Mouse (Mus musculus) ES-Bruce4 (cell line): ENCODE results near the gene Prpf40b. TPM values are rescaled to one million over a fixed set of nuclear protein-coding genes. Genes with fewer than 3 reads are reported as not detected.

ENCODE experiments used
- H3K27ac ChIP-seq: 2 replicates; pipeline ENCODE4 v1.5.1; 2012; ENCODE audit warnings: low read length, inconsistent platforms; ENCODE audit not compliant: insufficient read depth
- H3K27me3 ChIP-seq: 2 replicates; pipeline ENCODE4 v1.6.1; 2012; ENCODE audit warnings: mild to moderate bottlenecking, low read length, inconsistent platforms; ENCODE audit not compliant: control insufficient read depth, poor library complexity, insufficient read depth, severe bottlenecking
- H3K36me3 ChIP-seq: 2 replicates; pipeline ENCODE4 v1.6.1; 2012; ENCODE audit warnings: inconsistent platforms, mild to moderate bottlenecking, low read length, moderate library complexity; ENCODE audit not compliant: control insufficient read depth, poor library complexity, insufficient read depth, severe bottlenecking
- H3K4me1 ChIP-seq: one replicate; pipeline ENCODE4 v1.8.1; 2011; ENCODE audit warnings: low read length; ENCODE audit not compliant: control insufficient read depth, insufficient read depth
- H3K4me3 ChIP-seq: 2 replicates; pipeline ENCODE4 v1.5.1; 2011; ENCODE audit warnings: low read depth, mild to moderate bottlenecking, low read length
- H3K9ac ChIP-seq: 2 replicates; pipeline ENCODE4 v1.6.1; 2012; ENCODE audit warnings: low read depth, mild to moderate bottlenecking, inconsistent platforms; ENCODE audit not compliant: poor library complexity, severe bottlenecking
- H3K9me3 ChIP-seq: replicated peaks from 2 replicates; pipeline ENCODE4 v1.6.1; 2012; ENCODE audit warnings: mild to moderate bottlenecking, low read length, inconsistent platforms; ENCODE audit not compliant: control insufficient read depth, poor library complexity, insufficient read depth, severe bottlenecking
- CTCF ChIP-seq: IDR thresholded peaks from one replicate; pipeline ENCODE4 v1.8.1; 2011; ENCODE audit warnings: low read depth, low read length
- EP300 ChIP-seq: IDR thresholded peaks from 2 replicates; pipeline ENCODE4 v1.6.1; 2011; ENCODE audit warnings: low read depth, low read length; ENCODE audit not compliant: insufficient read depth
- POLR2A ChIP-seq: IDR thresholded peaks from one replicate; pipeline ENCODE4 v1.8.1; 2011; ENCODE audit warnings: low read length; ENCODE audit not compliant: insufficient read depth
- polyA plus RNA-seq: library from polyadenylated mRNA; stranded (reverse); fragments of >200 nt; gene quantifications from 2 replicates; pipeline ENCODE4 v1.2.4, GENCODE M21; 2011; ENCODE audit warnings: low read depth; ENCODE audit not compliant: missing spikeins, insufficient read depth, insufficient read length

The Prpf40b gene
- polyA plus RNA-seq, 1 experiment, result 42.8 TPM

DNA sequence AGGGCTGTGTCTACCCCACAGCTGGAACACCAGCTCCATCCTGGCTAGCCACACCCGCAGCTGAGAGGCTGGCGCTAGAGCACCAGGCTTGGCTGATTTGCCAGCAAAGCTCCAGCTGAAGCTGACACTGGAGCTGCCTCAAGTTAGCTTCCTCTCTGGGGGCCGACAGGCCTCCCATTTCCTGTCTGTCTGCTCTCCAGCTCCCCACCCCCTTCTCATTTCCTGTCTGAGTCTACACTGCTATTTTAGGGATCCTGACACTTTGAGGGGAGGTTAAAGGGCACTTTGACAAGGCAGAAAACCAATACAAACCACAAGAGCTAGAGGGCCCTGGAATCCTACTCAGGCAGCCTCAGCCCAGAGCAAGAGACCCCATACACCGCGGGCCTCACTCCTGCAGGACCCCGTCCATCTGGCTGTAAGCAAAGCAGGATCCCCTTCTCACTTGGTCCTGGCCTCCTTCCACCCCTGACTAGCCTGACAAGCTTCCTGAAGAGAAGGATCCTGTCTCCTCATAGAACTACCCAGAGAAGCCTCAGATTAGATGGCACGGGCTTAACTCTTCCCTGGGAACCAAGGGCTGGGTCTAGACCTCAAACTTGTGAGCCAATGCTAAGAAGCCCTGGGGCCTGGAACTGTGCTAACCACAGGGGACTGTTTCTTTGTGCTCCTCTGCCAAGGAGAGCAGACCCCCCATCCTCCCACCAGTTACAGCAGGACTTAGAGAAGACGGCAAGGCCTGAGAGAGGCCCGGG, 38.2 kb downstream of the Prpf40b start:
- H3K9me3 ChIP-seq, result no peaks in the 10 kb centered on the region
- TF ChIP-seq EP300 (no peak), CTCF (no peak), POLR2A (no peak)
- H3K36me3 ChIP-seq, result no peaks in the 10 kb centered on the region
- no peak overlapping the region for H3K9ac ChIP-seq
- no peak overlapping the region for H3K4me3 ChIP-seq
- no peaks in the 10 kb centered on the region for H3K4me1 ChIP-seq
- H3K27me3 ChIP-seq, result no peaks in the 10 kb centered on the region
- H3K27ac ChIP-seq, result no peak overlapping the region

DNA sequence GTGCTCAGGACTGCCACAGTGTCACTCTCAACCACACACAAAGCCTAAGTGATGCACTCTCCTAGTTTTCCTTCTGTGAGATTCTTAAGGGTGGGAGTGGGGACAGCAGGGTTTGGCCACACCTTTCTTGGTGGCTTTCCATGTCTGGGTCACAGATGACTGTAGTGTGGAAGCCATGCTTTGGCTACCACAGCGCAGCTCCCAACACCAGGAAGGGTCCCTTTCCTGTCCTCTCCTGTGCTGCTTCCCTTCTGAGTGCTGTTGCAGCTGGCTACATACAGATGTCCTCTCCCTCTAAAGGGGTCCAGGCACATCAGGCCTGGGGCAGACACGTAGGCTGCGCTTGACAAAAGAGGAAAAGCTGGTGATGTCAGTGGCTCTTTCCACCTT, 38.8 kb downstream of the Prpf40b start:
- Histone ChIP-seq H3K9me3 (no peaks in the 10 kb centered on the region), H3K4me1 (no peaks in the 10 kb centered on the region), H3K27ac (no peak overlapping the region), H3K9ac (no peak overlapping the region), H3K4me3 (no peak overlapping the region), H3K36me3 (no peaks in the 10 kb centered on the region), H3K27me3 (no peaks in the 10 kb centered on the region)
- TF ChIP-seq POLR2A (no peak), CTCF (no peak)

DNA sequence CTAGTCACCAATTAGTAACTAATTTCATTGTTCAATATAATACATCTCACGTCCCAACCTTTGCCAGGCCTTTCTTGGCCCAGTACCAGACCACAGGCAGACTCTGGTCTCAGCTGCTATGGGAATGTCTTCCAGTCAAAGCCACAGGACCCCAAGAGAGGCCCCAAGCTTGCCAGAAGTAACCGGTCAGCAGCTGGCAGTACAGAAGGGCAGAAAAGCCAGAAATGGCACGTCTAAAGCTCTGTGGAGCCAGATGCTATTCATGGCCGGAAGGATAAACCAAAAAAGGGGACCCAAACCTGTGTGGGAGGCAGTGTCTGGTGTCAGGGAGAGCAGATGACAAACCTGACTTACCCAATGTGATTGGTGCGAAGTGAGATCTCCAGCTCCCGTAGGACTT, 39.6 kb downstream of the Prpf40b start:
- Histone ChIP-seq H3K36me3 (no peaks in the 10 kb centered on the region), H3K9ac (no peak overlapping the region), H3K27ac (no peak overlapping the region)

DNA sequence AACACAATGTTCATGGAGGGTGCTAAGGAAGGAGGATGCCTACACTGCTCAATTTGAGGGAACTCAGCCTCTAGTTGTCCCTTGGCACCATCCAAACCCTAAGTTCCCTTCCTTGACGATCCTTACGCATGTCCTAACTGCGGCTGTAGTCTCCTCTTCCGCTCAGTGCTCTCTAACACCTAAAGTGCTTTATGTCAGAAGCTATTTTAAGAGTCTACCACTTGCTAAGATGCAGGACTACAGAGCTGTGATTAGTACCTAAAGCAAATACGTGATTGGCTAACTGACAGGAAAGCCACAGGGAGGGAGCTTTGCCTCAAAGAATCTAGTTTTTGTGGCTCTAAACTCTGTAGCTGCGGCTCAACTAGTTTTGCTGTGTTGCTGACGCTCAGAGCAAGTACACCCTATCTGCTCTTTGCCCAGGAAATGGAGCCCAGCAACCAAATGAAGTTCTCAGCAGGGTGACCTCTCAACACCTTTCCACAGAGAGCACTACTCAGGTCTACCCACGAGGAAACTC, 41.0 kb downstream of the Prpf40b start:
- Histone ChIP-seq H3K27ac (no peak overlapping the region), H3K4me1 (no peaks in the 10 kb centered on the region), H3K9me3 (no peaks in the 10 kb centered on the region), H3K27me3 (no peaks in the 10 kb centered on the region), H3K9ac (no peak overlapping the region), H3K36me3 (no peaks in the 10 kb centered on the region), H3K4me3 (no peak overlapping the region)
- TF ChIP-seq EP300 (no peak), POLR2A (no peak), CTCF (no peak)

More for the DNA sequence above, 39.6 kb downstream of the Prpf40b start:
- no peak for TF ChIP-seq EP300
- no peak for TF ChIP-seq CTCF
- no peak for TF ChIP-seq POLR2A
- Histone ChIP-seq H3K27me3 (no peaks in the 10 kb centered on the region), H3K9me3 (no peaks in the 10 kb centered on the region), H3K4me3 (no peak overlapping the region), H3K4me1 (no peaks in the 10 kb centered on the region)

DNA sequence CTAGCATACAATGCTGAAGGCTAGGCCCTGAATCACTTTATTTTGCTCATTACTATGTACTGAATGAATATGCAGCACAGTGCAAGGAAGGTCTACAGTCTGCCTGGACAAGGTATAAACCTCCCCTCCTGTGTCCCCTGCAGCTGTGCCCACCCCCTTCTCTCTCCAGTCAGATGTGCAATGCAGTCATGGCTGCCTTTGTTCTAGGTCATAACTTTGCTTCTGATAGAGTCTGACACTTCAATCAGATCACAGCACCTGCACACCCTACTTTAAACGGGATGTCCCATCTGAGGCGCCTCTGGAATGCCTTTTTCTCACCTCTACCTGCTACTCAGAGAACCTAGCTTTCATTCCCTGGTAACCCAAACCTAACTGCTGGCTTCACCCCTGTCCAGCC, 44.0 kb downstream of the Prpf40b start:
- Histone ChIP-seq H3K9me3 (no peaks in the 10 kb centered on the region), H3K4me1 (no peaks in the 10 kb centered on the region), H3K27ac (no peak overlapping the region), H3K9ac (no peak overlapping the region), H3K27me3 (no peaks in the 10 kb centered on the region), H3K36me3 (no peaks in the 10 kb centered on the region), H3K4me3 (no peak overlapping the region)
- TF ChIP-seq CTCF, result no peak
- TF ChIP-seq EP300, result no peak
- no peak for TF ChIP-seq POLR2A

DNA sequence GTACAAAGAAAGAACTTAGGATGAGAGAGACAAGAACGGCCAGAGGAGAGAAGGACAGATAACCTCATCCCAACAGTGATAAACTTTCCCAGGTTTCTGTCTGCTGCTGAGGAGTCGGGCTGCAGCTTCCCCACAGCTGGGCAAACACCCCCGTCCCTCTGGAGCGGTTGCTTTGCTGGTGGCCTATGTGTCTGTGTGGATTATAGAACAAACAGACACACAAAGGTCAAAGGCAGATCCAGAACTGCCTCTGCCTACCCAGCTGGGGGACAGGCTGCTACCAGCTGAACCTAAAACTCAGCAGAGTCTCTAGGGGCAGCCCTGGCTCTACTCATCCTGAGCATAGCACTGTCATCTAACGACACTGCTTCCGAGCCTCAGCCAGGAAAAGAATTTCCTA, 44.8 kb downstream of the Prpf40b start:
- H3K4me1 ChIP-seq, result no peaks in the 10 kb centered on the region
- no peaks in the 10 kb centered on the region for H3K36me3 ChIP-seq
- no peaks in the 10 kb centered on the region for H3K9me3 ChIP-seq
- no peak overlapping the region for H3K27ac ChIP-seq
- H3K9ac ChIP-seq, result no peak overlapping the region
- H3K4me3 ChIP-seq, result no peak overlapping the region
- H3K27me3 ChIP-seq, result no peaks in the 10 kb centered on the region
- TF ChIP-seq POLR2A (no peak), EP300 (no peak), CTCF (no peak)
